Mouse (Mus musculus) neural tube, embryonic 13.5 days (tissue): Measurements from ENCODE around the gene Dlg2. TPM values are rescaled to one million over a fixed set of nuclear protein-coding genes. Genes with fewer than 3 reads are reported as not detected.

Experiments
- ATAC-seq: fragments of 200-750 bp; cut with Nextera tagmentation; 2 replicates; pipeline ENCODE4 v1.8.0; 2017; ENCODE audit warnings: low read depth, mild to moderate bottlenecking, moderate TSS enrichment, moderate library complexity
- H3K27ac ChIP-seq: fragments of 300-500 bp; sonication (generic); replicated peaks from 2 replicates; pipeline ENCODE4 v1.5.1; 2015; ENCODE audit warnings: moderate library complexity, mild to moderate bottlenecking, inconsistent platforms
- H3K27me3 ChIP-seq: fragments of 300-500 bp; sonication (generic); 2 replicates; pipeline ENCODE4 v1.6.1; 2015; ENCODE audit warnings: mild to moderate bottlenecking, inconsistent platforms
- H3K36me3 ChIP-seq: fragments of 300-500 bp; sonication (generic); 2 replicates; pipeline ENCODE4 v1.6.1; 2015; ENCODE audit warnings: mild to moderate bottlenecking, inconsistent platforms
- H3K4me1 ChIP-seq: fragments of 300-500 bp; sonication (generic); replicated peaks from 2 replicates; pipeline ENCODE4 v1.6.1; 2015; ENCODE audit warnings: inconsistent platforms
- H3K4me2 ChIP-seq: fragments of 300-500 bp; sonication (generic); 2 replicates; pipeline ENCODE4 v1.6.1; 2015; ENCODE audit warnings: inconsistent platforms, mild to moderate bottlenecking, moderate library complexity
- H3K4me3 ChIP-seq: fragments of 300-500 bp; sonication (generic); 2 replicates; pipeline ENCODE4 v1.5.1; 2015; ENCODE audit warnings: mild to moderate bottlenecking, inconsistent platforms
- H3K9ac ChIP-seq: fragments of 300-500 bp; sonication (generic); 2 replicates; pipeline ENCODE4 v1.6.1; 2015; ENCODE audit warnings: moderate library complexity, mild to moderate bottlenecking, inconsistent platforms
- H3K9me3 ChIP-seq: fragments of 300-500 bp; sonication (generic); 2 replicates; pipeline ENCODE4 v1.6.1; 2016; ENCODE audit warnings: inconsistent platforms
- WGBS: fragments of 180-500 bp; shearing (Covaris S2); methylation state at CpG from one replicate; pipeline ENCODE4 v1.1.7; 2015; 5-methylcytosine and 5-hydroxymethylcytosine counted together
- polyA plus RNA-seq: library from polyadenylated mRNA; unstranded; fragments of >200 nt; fragmentation: Nextera tagmentation; extraction: Ambion mirVana; gene quantifications from 2 replicates; pipeline ENCODE4 v1.2.1, GENCODE M21; 2015

Dlg2 gene
- polyA plus RNA-seq, 1 experiment from 2014 or later = 13.9 TPM

GRCm38 (mm10) chr7:91397827-91398226 lies 921.4 kb downstream of the Dlg2 start:
- Histone ChIP-seq H3K9me3 (no peaks in the 10 kb centered on the region), H3K9ac (no peak overlapping the region), H3K27me3 (no peaks in the 10 kb centered on the region), H3K4me2 (no peak overlapping the region), H3K36me3 (no peaks in the 10 kb centered on the region), H3K4me1 (no peaks in the 10 kb centered on the region), H3K27ac (no peak overlapping the region), H3K4me3 (no peak overlapping the region)
- 21% methylated on average over 3 of the region's 3 CpGs for WGBS
- no peak for ATAC-seq

- ATAC-seq = no peak
- H3K4me3 ChIP-seq = no peak overlapping the region
- H3K36me3 ChIP-seq = no peaks in the 10 kb centered on the region
- H3K27me3 ChIP-seq = no peaks in the 10 kb centered on the region
- no peak overlapping the region for H3K27ac ChIP-seq
- H3K9ac ChIP-seq = no peak overlapping the region
- WGBS = 88% methylated on average over 5 of the region's 5 CpGs
- H3K4me2 ChIP-seq = no peak overlapping the region
- no peaks in the 10 kb centered on the region for H3K4me1 ChIP-seq
- no peaks in the 10 kb centered on the region for H3K9me3 ChIP-seq
Measured at GRCm38 (mm10) chr7:91412109-91412508, 935.6 kb downstream of the Dlg2 start.

- H3K36me3 ChIP-seq = no peaks in the 10 kb centered on the region
- no peaks in the 10 kb centered on the region for H3K9me3 ChIP-seq
- H3K4me1 ChIP-seq = no peaks in the 10 kb centered on the region
- ATAC-seq = no peak
- no peak overlapping the region for H3K4me3 ChIP-seq
- H3K9ac ChIP-seq = no peak overlapping the region
- 84% methylated on average over 2 of the region's 2 CpGs for WGBS
- no peaks in the 10 kb centered on the region for H3K27me3 ChIP-seq
- no peak overlapping the region for H3K27ac ChIP-seq
- H3K4me2 ChIP-seq = no peak overlapping the region
Measured at GRCm38 (mm10) chr7:91414150-91414549, 937.7 kb downstream of the Dlg2 start.

GRCm38 (mm10) chr7:91414749-91415148 lies 938.3 kb downstream of the Dlg2 start:
- Histone ChIP-seq H3K9me3 (no peaks in the 10 kb centered on the region), H3K9ac (no peak overlapping the region), H3K27me3 (no peaks in the 10 kb centered on the region), H3K4me3 (no peak overlapping the region), H3K4me2 (no peak overlapping the region), H3K27ac (no peak overlapping the region), H3K4me1 (no peaks in the 10 kb centered on the region), H3K36me3 (no peaks in the 10 kb centered on the region)
- ATAC-seq = no peak
- WGBS = 84% methylated on average over 2 of the region's 2 CpGs

- Histone ChIP-seq H3K36me3 (no peaks in the 10 kb centered on the region), H3K27me3 (no peaks in the 10 kb centered on the region), H3K9ac (no peak overlapping the region), H3K9me3 (no peaks in the 10 kb centered on the region), H3K4me3 (no peak overlapping the region), H3K4me1 (no peaks in the 10 kb centered on the region), H3K4me2 (no peak overlapping the region), H3K27ac (no peak overlapping the region)
- no peak for ATAC-seq
- WGBS = 89% methylated on average over 4 of the region's 4 CpGs
Measured at GRCm38 (mm10) chr7:91420215-91420614, 943.7 kb downstream of the Dlg2 start.

GRCm38 (mm10) chr7:91423784-91424183 lies 947.3 kb downstream of the Dlg2 start:
- Histone ChIP-seq H3K27me3 (no peaks in the 10 kb centered on the region), H3K4me1 (no peaks in the 10 kb centered on the region), H3K36me3 (no peaks in the 10 kb centered on the region), H3K4me2 (no peak overlapping the region), H3K9ac (no peak overlapping the region), H3K4me3 (no peak overlapping the region), H3K27ac (no peak overlapping the region), H3K9me3 (no peaks in the 10 kb centered on the region)
- WGBS = 85% methylated on average over 4 of the region's 4 CpGs
- ATAC-seq = no peak

- Histone ChIP-seq H3K36me3 (no peaks in the 10 kb centered on the region), H3K27me3 (no peaks in the 10 kb centered on the region), H3K4me3 (no peak overlapping the region), H3K4me1 (peaks cover 6% of the 10 kb centered on the region; the same call in 1 of the 2 replicates), H3K9me3 (no peaks in the 10 kb centered on the region), H3K9ac (no peak overlapping the region), H3K27ac (no peak overlapping the region), H3K4me2 (no peak overlapping the region)
- no peak for ATAC-seq
- 67% methylated on average over 5 of the region's 5 CpGs for WGBS
Measured at GRCm38 (mm10) chr7:91429712-91430275, 953.3 kb downstream of the Dlg2 start.

- Histone ChIP-seq H3K27ac (no peak overlapping the region), H3K4me1 (peaks cover 6% of the 10 kb centered on the region; the same call in 1 of the 2 replicates), H3K4me2 (no peak overlapping the region; the same call in 1 of the 2 replicates), H3K9ac (no peak overlapping the region), H3K9me3 (no peaks in the 10 kb centered on the region), H3K27me3 (no peaks in the 10 kb centered on the region), H3K4me3 (no peak overlapping the region), H3K36me3 (no peaks in the 10 kb centered on the region)
- peak; percentile 42 for ATAC-seq
- WGBS = 38% methylated on average over 11 of the region's 11 CpGs
Measured at GRCm38 (mm10) chr7:91431594-91432240, 955.2 kb downstream of the Dlg2 start.

GRCm38 (mm10) chr7:91432563-91432962 lies 956.1 kb downstream of the Dlg2 start:
- H3K9me3 ChIP-seq = no peaks in the 10 kb centered on the region
- no peak overlapping the region for H3K9ac ChIP-seq
- no peak overlapping the region for H3K4me2 ChIP-seq
- WGBS = 96% methylated on average over 4 of the region's 4 CpGs
- no peaks in the 10 kb centered on the region for H3K36me3 ChIP-seq
- no peak overlapping the region for H3K4me3 ChIP-seq
- peaks cover 6% of the 10 kb centered on the region; the same call in 1 of the 2 replicates for H3K4me1 ChIP-seq
- H3K27ac ChIP-seq = no peak overlapping the region
- no peak for ATAC-seq
- H3K27me3 ChIP-seq = no peaks in the 10 kb centered on the region

- H3K4me2 ChIP-seq = no peak overlapping the region
- no peaks in the 10 kb centered on the region for H3K9me3 ChIP-seq
- H3K27me3 ChIP-seq = no peaks in the 10 kb centered on the region
- H3K9ac ChIP-seq = no peak overlapping the region
- no peaks in the 10 kb centered on the region for H3K36me3 ChIP-seq
- H3K4me1 ChIP-seq = peaks cover 6% of the 10 kb centered on the region; the same call in 1 of the 2 replicates
- WGBS = 86% methylated on average over 5 of the region's 5 CpGs
- no peak overlapping the region for H3K27ac ChIP-seq
- no peak for ATAC-seq
- no peak overlapping the region for H3K4me3 ChIP-seq
Measured at GRCm38 (mm10) chr7:91434739-91435138, 958.3 kb downstream of the Dlg2 start.

- peaks cover 18% of the 10 kb centered on the region for H3K4me1 ChIP-seq
- no peak overlapping the region for H3K9ac ChIP-seq
- WGBS = 90% methylated on average over 6 of the region's 6 CpGs
- H3K4me3 ChIP-seq = no peak overlapping the region
- ATAC-seq = no peak
- H3K9me3 ChIP-seq = no peaks in the 10 kb centered on the region
- H3K36me3 ChIP-seq = no peaks in the 10 kb centered on the region
- no peak overlapping the region for H3K27ac ChIP-seq
- H3K27me3 ChIP-seq = no peaks in the 10 kb centered on the region
- H3K4me2 ChIP-seq = no peak overlapping the region
Measured at GRCm38 (mm10) chr7:91440326-91440725, 963.9 kb downstream of the Dlg2 start.

- Histone ChIP-seq H3K27me3 (no peaks in the 10 kb centered on the region), H3K9me3 (no peaks in the 10 kb centered on the region), H3K4me2 (0 out of 2 replicates have a peak overlapping the region, but pooled peaks have one; percentile 9), H3K36me3 (no peaks in the 10 kb centered on the region), H3K4me1 (peaks cover 18% of the 10 kb centered on the region), H3K9ac (0 out of 2 replicates have a peak overlapping the region, but pooled peaks have one; percentile 3), H3K27ac (peak overlapping the region; percentile 74), H3K4me3 (no peak overlapping the region)
- ATAC-seq = peak; percentile 86
- 53% methylated on average over 11 of the region's 11 CpGs for WGBS
Measured at GRCm38 (mm10) chr7:91442447-91443376, 966.2 kb downstream of the Dlg2 start.
